Mouse (Mus musculus) ES-E14 (cell line): Measurements from ENCODE around the gene 5430419D17Rik.

Source experiments
- CHD2 ChIP-seq: IDR thresholded peaks from 2 replicates; pipeline ENCODE4 v1.6.1; 2014; ENCODE audit warnings: mild to moderate bottlenecking, low read depth, low read length, inconsistent platforms
- MAFK ChIP-seq: IDR thresholded peaks from 2 replicates; pipeline ENCODE4 v1.6.1; 2014; ENCODE audit warnings: mild to moderate bottlenecking, low read depth, low read length, inconsistent platforms; ENCODE audit not compliant: insufficient read depth
- ZC3H11A ChIP-seq: IDR thresholded peaks from 2 replicates; pipeline ENCODE4 v1.6.1; 2012; ENCODE audit warnings: low read depth, mild to moderate bottlenecking, inconsistent platforms, low read length, borderline replicate concordance
- ZNF384 ChIP-seq: IDR thresholded peaks from 2 replicates; pipeline ENCODE4 v1.6.1; 2012; ENCODE audit warnings: low read depth, low read length, inconsistent platforms

- TF ChIP-seq ZC3H11A (no peak), CHD2 (no peak), ZNF384 (no peak), MAFK (no peak)
Observed at GRCm38 (mm10) chr7:131306733-131307132, 132.5 kb downstream of the 5430419D17Rik start.
